14 mouse cellular contexts compared by ENCODE assay signal in the genomic region with DNA sequence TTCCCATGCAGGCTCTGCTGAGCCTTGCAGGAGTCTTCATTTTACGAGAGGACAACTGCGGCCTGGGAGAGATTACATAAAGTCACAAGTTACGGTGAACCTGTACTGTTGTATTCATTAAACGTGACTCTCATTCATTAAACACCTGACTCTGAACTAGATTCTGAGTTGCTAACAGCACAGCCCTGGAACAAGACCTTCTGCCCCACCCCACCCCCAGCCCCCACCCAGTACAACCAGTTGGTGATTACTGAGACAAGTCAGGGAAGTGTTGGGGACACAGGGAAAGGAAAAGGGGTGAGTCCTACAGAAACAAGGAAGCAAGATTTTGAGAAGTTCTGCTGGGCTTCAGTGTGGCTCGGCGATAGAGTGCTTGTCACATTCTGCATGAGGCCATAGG.
"Had no signal": no experiment of that assay in that cellular context is flagged by ENCODE, and none has a peak within 500 bp of the region (broad histone marks: within the 10 kb centered on the region; RNA-seq: fewer than 3 reads in every experiment).

No protein-coding gene starts in this region.

- H3K4me3 ChIP-seq: layer of hippocampus, adult 2 months; limb, embryonic 12.5 days; liver, embryonic 13.5 days; megakaryocyte, embryonic 14.5 days; midbrain, embryonic 15.5 days; neural tube, embryonic 12.5 days had no signal

- H3K9ac ChIP-seq: limb, embryonic 12.5 days; liver, embryonic 13.5 days; midbrain, embryonic 15.5 days; neural tube, embryonic 12.5 days had no signal

- ATAC-seq: midbrain, embryonic 15.5 days had no signal

- H3K27me3 ChIP-seq: limb, embryonic 12.5 days; liver, embryonic 13.5 days; megakaryocyte, embryonic 14.5 days; midbrain, embryonic 15.5 days; neural tube, embryonic 12.5 days had no signal

- H3K4me1 ChIP-seq: liver, embryonic 13.5 days had no signal

- H3K36me3 ChIP-seq: liver, embryonic 13.5 days; midbrain, embryonic 15.5 days had no signal

- H3K4me2 ChIP-seq: limb, embryonic 12.5 days; liver, embryonic 13.5 days; midbrain, embryonic 11.5 days; midbrain, embryonic 15.5 days; neural tube, embryonic 12.5 days had no signal

- DNase-seq: kidney, adult 11 months; kidney, adult 9 months; kidney, postnatal 10 days; kidney, postnatal 4 days; liver; liver, embryonic 13.5 days; lung, adult 18-20 months; thymus, postnatal 4 days had no signal

- H3K27ac ChIP-seq: layer of hippocampus, adult 2 months; liver, embryonic 13.5 days; midbrain, embryonic 15.5 days; neural tube, embryonic 12.5 days had no signal

- H3K9me3 ChIP-seq: limb, embryonic 12.5 days; liver, embryonic 13.5 days; megakaryocyte, embryonic 14.5 days; midbrain, embryonic 15.5 days; neural tube, embryonic 12.5 days had no signal
